Mouse (Mus musculus): Measurements from ENCODE around the gene Dusp8. TPM values are rescaled to one million over a fixed set of nuclear protein-coding genes. Genes with fewer than 3 reads are reported as not detected.
A peak's percentile ranks its signal among the peaks of the same experiment; 100 is the strongest.

The Dusp8 gene
- total RNA-seq, 2 experiments from 2014 or later, result 16.8 to 17.3 TPM

GRCm38 (mm10) chr7:142086159-142086905, 9.3 kb downstream of the Dusp8 start:
- no peak for DNase-seq

- DNase-seq, result peak; percentile 77
Observed at GRCm38 (mm10) chr7:142084820-142085219, 10.8 kb downstream of the Dusp8 start.

GRCm38 (mm10) chr7:142084395-142084794, 11.2 kb downstream of the Dusp8 start:
- DNase-seq, result no peak

DNA sequence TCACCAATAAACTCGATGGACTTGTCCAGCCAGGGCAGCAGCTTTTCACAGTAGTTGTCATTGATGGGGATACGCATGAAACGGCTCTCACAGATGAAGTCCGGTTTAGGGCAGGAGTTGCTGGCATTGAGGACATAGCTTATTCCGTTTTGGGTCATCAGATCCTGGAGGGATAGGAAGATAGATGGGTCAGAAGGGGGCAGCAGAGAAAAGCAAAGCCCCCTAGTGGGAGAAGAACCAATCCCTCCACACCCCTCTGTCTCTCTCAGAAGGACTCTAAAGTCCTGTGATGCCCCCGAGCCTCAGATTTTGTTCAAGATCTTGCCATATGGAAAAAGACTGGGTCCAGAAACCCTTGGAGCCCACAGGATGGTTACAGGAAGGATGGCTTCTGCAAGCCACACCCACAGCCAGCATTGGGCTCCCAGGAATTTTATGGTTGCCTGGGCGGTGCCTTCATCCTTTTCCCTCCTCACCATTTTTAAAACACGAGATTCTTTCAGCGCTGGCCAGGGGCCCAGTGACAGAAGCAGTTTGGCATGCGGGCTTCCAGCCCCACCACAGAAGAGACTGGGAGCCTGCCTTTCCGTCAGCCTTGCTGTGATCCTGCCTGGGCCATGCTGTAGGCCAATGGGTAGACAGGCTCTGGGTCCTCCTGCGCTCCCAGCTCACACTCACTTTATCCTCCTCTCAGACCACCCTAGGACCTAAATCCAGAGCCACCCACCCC, 11.9 kb downstream of the Dusp8 start:
- peak; percentile 54 for DNase-seq

GRCm38 (mm10) chr7:142082607-142083006, 13.0 kb downstream of the Dusp8 start:
- DNase-seq, result no peak

DNA sequence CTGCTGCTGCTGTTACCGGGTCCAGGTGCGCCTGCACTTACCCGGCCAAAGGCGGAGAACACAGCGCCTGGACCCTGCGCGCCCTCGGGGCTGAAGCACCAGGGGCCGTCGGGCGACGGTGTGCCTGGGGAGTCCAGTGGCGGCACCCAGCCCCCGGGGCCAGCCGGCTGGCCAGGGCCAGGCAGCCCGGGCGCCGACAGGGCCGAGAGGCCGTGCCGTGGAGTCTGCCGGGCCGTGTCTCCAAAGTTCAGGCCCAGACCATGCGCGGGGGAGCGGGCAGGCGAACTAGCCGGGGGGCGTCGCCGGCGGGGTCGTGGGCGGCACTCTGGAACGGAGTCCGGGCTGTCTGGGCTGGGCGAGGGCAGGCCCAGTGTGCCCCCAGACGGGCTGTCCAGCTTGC, 13.5 kb downstream of the Dusp8 start:
- no peak for DNase-seq

GRCm38 (mm10) chr7:142081736-142082135, 13.9 kb downstream of the Dusp8 start:
- DNase-seq, result no peak

- no peak for DNase-seq
Observed at GRCm38 (mm10) chr7:142080876-142081275, 14.8 kb downstream of the Dusp8 start.

- no peak for DNase-seq
Observed at GRCm38 (mm10) chr7:142079365-142079764, 16.3 kb downstream of the Dusp8 start.

DNA sequence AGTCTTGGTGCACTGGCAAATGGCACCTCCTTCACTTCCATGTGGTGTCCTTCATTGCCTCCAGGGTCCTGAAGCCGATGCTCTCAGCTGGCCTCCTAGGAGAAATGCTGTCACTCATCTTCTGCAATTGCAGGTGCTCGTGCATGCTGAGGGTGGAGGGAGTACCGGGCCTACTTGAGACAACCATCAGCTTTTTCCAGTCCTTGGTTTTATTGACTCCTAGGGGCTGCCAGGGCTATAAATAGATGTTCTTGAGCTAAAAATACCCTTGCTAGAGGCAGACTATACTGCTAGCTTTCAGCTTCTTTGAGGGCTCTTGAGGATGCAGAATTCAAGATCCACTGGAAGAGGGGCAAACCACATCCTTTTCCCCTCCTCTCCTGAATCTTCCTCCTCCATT, 18.5 kb downstream of the Dusp8 start:
- no peak for DNase-seq

DNA sequence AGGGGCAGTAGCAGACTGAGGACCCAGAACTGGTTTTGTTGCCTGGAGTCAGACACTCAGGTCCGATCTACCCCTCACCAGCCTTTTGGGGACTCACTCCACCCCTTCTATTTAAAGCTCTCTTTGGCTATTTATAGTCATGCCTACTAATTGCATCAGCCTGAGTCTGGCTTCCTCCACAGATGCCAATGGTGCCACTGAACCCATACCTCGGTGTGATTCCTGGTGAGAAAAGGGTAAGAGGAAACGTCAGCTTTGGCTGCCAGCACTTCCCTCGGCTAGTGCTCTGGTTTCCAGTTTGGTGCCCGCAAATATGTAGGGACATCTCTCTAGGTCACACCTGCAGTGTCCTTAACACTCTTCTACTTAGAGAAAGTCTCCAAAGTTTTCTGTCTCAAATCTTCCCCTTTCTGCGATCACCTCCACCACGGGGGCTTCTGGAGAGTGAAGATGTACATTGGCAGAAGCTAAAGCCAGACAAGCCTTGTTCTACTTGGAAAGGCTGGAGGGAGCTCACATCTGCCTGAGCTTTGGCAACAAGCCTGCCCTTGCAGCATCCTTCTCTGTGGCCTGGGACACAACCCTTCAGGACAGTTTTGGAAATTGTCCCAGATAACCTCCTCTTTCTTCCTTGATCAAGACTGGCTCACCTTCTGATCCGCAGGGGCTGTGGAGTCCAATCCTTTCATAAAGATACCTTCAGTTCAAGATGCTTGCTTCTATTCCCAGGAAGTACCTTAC, 21.3 kb downstream of the Dusp8 start:
- DNase-seq, result no peak

- DNase-seq, result no peak
Observed at GRCm38 (mm10) chr7:142071717-142072116, 23.9 kb downstream of the Dusp8 start.

- DNase-seq, result no peak
Observed at GRCm38 (mm10) chr7:142071212-142071578, 24.4 kb downstream of the Dusp8 start.

- DNase-seq, result peak; percentile 75
Observed at GRCm38 (mm10) chr7:142070458-142071211, 25.0 kb downstream of the Dusp8 start.

- DNase-seq, result no peak
Observed at GRCm38 (mm10) chr7:142068429-142068828, 27.2 kb downstream of the Dusp8 start.

DNA sequence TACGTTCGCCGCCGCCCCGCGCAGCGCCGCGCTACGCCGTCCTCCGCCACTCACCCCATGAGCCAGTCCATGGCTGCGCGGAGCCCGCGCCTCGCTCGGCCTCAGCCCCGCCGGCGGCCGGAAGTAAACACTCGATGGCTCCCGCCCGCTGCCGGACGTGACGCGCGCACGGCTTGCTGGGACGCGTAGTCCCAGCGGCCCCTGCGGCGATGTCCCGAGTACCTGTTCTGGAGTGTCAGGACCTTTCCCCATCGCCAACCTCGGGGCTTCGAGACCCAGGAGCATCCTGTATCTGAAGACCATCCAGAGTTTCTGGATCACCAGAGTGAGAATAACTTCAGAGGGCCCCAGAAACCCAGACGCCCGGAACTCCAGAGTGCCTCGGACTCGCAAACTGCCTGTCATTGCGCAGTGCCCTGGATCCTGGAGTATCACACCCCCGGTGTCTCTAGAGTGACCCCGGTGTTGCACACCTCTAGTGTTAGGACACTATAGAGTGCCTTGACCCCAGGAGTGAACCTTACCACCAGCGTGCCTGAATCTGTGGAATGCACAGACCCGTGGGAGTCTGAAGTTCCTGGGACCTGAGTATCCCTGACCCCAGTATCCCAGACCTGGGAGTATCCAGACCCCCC, 34.6 kb downstream of the Dusp8 start, which contains the start of gene Mob2:
Gene Mob2, minus strand, starts transcription at position 135 of the 635 bp plus-strand sequence.
- DNase-seq, result peak; percentile 92

GRCm38 (mm10) chr7:142060185-142060930, 35.3 kb downstream of the Dusp8 start:
- DNase-seq, result peak; percentile 38

DNA sequence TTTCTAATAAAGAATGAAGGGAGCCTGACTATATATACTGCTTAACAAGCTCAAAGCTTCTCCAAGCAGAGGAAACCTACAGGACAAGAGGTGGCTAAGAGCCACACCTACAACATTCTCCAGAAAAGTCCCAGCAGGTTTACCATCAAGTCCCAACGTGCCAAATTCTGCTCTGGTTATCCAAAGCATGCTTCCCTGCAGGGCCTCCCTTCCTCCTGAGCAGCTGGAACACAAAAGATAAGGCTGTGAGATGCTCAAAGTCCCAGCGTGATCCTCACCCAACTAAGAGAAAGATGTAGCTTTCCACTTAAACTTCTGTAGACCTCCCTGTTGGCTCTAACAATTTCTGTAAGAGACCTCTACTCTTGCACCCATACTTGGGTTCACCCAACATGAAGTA, 36.6 kb downstream of the Dusp8 start:
- no peak for DNase-seq

- no peak for DNase-seq
Observed at GRCm38 (mm10) chr7:142057121-142057520, 38.5 kb downstream of the Dusp8 start.

DNA sequence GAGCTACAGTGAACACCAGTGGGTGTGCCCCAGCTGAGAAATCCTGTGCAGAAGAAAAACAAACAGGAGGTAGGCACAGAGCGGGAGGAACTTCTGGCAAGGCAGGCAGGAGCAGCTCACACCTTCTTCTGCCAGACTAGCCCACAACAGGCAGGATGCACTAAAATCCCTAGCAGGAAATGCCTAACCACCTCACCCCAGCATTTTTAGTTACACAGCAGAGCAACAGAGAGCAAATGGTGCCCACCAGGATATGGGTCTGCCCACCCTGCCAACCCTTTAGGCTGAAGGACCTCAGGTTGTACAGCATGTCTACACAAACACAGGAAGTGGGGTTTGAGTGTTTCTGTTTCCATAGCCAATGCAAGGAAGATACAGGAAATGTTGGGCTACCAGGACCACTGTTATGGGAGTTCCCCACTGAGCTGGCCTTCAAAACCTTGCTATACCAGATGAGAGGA, 39.0 kb downstream of the Dusp8 start:
- no peak for DNase-seq

DNA sequence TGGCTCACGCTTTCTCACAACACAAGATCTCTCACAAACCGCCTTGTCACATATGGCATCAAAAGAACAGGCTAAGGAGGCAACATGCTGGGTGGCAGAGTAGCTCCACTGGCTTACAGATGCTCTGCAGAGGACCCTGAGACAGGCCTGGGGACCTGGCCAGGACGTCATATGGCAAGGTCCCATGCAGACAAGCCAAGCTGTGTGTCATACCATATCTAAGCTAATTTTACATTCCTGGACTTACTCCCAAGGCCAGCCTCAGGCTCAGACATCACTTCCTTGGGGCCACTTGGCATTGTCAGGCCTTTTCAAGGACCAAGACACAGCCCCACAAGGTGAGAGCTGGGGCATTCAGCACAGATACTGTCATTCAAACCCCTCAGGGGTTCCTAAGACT, 40.2 kb downstream of the Dusp8 start:
- DNase-seq, result no peak

Data from gastrocnemius, postnatal 10 days (tissue).